Mouse (Mus musculus) kidney, adult 2 months (tissue): ENCODE results near the gene Cacna2d4.

ENCODE experiments used
- CTCF ChIP-seq: fragments of 200-500 bp; conservative IDR thresholded peaks from 2 replicates; pipeline ENCODE4 v1.5.1; 2011; ENCODE audit warnings: low read depth, mild to moderate bottlenecking, control low read depth, low read length, moderate library complexity, mixed read lengths; ENCODE audit not compliant: insufficient read depth, insufficient read length
- POLR2A ChIP-seq: fragments of 200-500 bp; IDR thresholded peaks from one replicate; pipeline ENCODE4 v1.6.1; 2011; ENCODE audit warnings: low read depth, low read length, control low read depth

- no peak for TF ChIP-seq CTCF
- no peak for TF ChIP-seq POLR2A
Measured at GRCm38 (mm10) chr6:119395421-119396308, 159.3 kb downstream of the Cacna2d4 start.
